In the genomic region with DNA sequence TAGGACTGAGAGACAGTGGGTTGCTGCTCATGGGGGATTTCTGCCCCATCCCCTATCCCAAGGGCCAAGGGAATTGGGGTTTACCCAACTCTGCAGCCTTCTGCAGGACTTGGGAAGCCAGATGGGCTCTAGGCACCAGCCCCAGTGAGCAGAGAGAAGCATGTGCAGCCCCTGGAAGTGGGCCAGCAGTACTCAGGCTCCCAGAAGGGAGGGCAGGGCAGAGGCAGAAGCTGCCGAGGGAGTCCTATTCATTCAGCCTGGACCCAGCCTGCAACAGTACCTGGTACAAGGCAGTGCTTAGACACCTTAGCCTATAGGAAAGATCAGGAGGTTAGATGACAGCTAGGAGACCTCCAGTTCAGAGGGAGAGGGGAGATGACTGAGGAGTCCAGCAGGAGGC, we compare ENCODE assay signal across 9 mouse cellular contexts. TPM values are rescaled to one million over a fixed set of nuclear protein-coding genes. Genes with fewer than 3 reads are reported as not detected.
DNase-seq lines count a peak whose midpoint lies in the region; ATAC-seq and TF ChIP-seq lines count a peak whose summit lies in the region.
"Had no signal": no experiment of that assay in that cellular context is flagged by ENCODE, and none has a peak within 500 bp of the region (broad histone marks: within the 10 kb centered on the region; RNA-seq: fewer than 3 reads in every experiment).

No protein-coding gene starts in this region.

- no peak for TF ChIP-seq CTCF in heart, postnatal 0 days (IDR thresholded peaks at IDR 0.05; ENCODE audit: low read depth)
- peak; percentile 47; the same call in 1 of the 2 replicates for TF ChIP-seq CTCF in stomach, postnatal 0 days (IDR thresholded peaks at IDR 0.05; ENCODE audit: low read depth)

- no peaks in the 10 kb centered on the region for H3K4me1 ChIP-seq in neural tube, embryonic 14.5 days (ENCODE audit: control insufficient read depth, insufficient read depth, low read length)
- H3K4me1 ChIP-seq in neural tube, embryonic 15.5 days = peaks cover 3% of the 10 kb centered on the region
- H3K4me1 ChIP-seq in heart, postnatal 0 days (ENCODE audit: control insufficient read depth, insufficient read depth) = 0 out of 2 replicates have a peak, but pooled peaks cover 4% of the 10 kb centered on the region
- no peaks in the 10 kb centered on the region for H3K4me1 ChIP-seq in stomach, postnatal 0 days (replicated peaks; ENCODE audit: control insufficient read depth, insufficient read depth)

- H3K4me2 ChIP-seq in neural tube, embryonic 14.5 days (ENCODE audit: low read depth, low read length) = no peak overlapping the region
- no peak overlapping the region for H3K4me2 ChIP-seq in neural tube, embryonic 15.5 days
- no peak overlapping the region for H3K4me2 ChIP-seq in heart, postnatal 0 days (ENCODE audit: low read depth, low read length)
- H3K4me2 ChIP-seq in stomach, postnatal 0 days (replicated peaks; ENCODE audit: low read depth) = no peak overlapping the region
- H3K4me2 ChIP-seq: midbrain, embryonic 12.5 days had no signal

- no peak overlapping the region for H3K4me3 ChIP-seq in neural tube, embryonic 14.5 days (ENCODE audit: low read depth, low read length)
- H3K4me3 ChIP-seq in neural tube, embryonic 15.5 days (replicated peaks) = no peak overlapping the region
- H3K4me3 ChIP-seq in heart, postnatal 0 days (ENCODE audit: low read depth, low read length) = no peak overlapping the region
- no peak overlapping the region for H3K4me3 ChIP-seq in stomach, postnatal 0 days (ENCODE audit: low read depth, low read length)
- H3K4me3 ChIP-seq: midbrain, embryonic 12.5 days had no signal

- no peaks in the 10 kb centered on the region for H3K27me3 ChIP-seq in neural tube, embryonic 14.5 days (ENCODE audit: control insufficient read depth, insufficient read depth, low read length)
- H3K27me3 ChIP-seq in neural tube, embryonic 15.5 days (replicated peaks) = 0 out of 2 replicates have a peak, but pooled peaks cover 8% of the 10 kb centered on the region
- H3K27me3 ChIP-seq in heart, postnatal 0 days (ENCODE audit: control insufficient read depth, insufficient read depth, low read length) = peaks cover 13% of the 10 kb centered on the region
- no peaks in the 10 kb centered on the region for H3K27me3 ChIP-seq in stomach, postnatal 0 days (ENCODE audit: control insufficient read depth, insufficient read depth, low read length)

- peak; percentile 68; the same call in 1 of the 2 replicates for ATAC-seq in neural tube, embryonic 14.5 days (ENCODE audit: low read depth)
- ATAC-seq in neural tube, embryonic 15.5 days (ENCODE audit: low FRiP score) = no peak
- no peak for ATAC-seq in heart, postnatal 0 days (ENCODE audit: insufficient read depth, low read depth)
- ATAC-seq in stomach, postnatal 0 days (ENCODE audit: low FRiP score, low TSS enrichment) = no peak

- 38% methylated on average over 1 of the region's 1 CpGs for WGBS in neural tube, embryonic 14.5 days
- WGBS in neural tube, embryonic 15.5 days = 19% methylated on average over 1 of the region's 1 CpGs
- 8% methylated on average over 1 of the region's 1 CpGs for WGBS in heart, postnatal 0 days
- WGBS in stomach, postnatal 0 days = 7% methylated on average over 1 of the region's 1 CpGs

- peak; percentile 30 for DNase-seq in adrenal gland, postnatal 25 days
- DNase-seq in adrenal gland, adult 2 months = no peak
- DNase-seq in heart, postnatal 0 days (ENCODE audit: low spot score) = peak; percentile 39
- DNase-seq in layer of hippocampus, postnatal 25 days (ENCODE audit: extremely low spot score in 1 of 2, low spot score in 1 of 2) = peak; percentile 51 to 65
- DNase-seq in stomach, postnatal 0 days (ENCODE audit: low spot score) = no peak
- no peak for DNase-seq in spleen, postnatal 4 days (ENCODE audit: low spot score in 2 of 2)

- H3K9me3 ChIP-seq in neural tube, embryonic 14.5 days (ENCODE audit: control insufficient read depth, low read length) = no peaks in the 10 kb centered on the region
- no peaks in the 10 kb centered on the region for H3K9me3 ChIP-seq in neural tube, embryonic 15.5 days (replicated peaks)
- no peaks in the 10 kb centered on the region for H3K9me3 ChIP-seq in heart, postnatal 0 days (replicated peaks; ENCODE audit: control insufficient read depth, low read length)
- H3K9me3 ChIP-seq in stomach, postnatal 0 days (ENCODE audit: control insufficient read depth, low read length) = no peaks in the 10 kb centered on the region
- H3K9me3 ChIP-seq: midbrain, embryonic 12.5 days had no signal

- no peak for TF ChIP-seq EP300 in heart, postnatal 0 days (IDR thresholded peaks at IDR 0.05; ENCODE audit: low read depth)
- no peak for TF ChIP-seq EP300 in stomach, postnatal 0 days (optimal IDR thresholded peaks at IDR 0.05)

- H3K36me3 ChIP-seq in neural tube, embryonic 14.5 days (ENCODE audit: control insufficient read depth, insufficient read depth, low read length) = no peaks in the 10 kb centered on the region
- H3K36me3 ChIP-seq in neural tube, embryonic 15.5 days = no peaks in the 10 kb centered on the region
- H3K36me3 ChIP-seq in heart, postnatal 0 days (replicated peaks; ENCODE audit: control insufficient read depth, insufficient read depth, low read length) = no peaks in the 10 kb centered on the region
- no peaks in the 10 kb centered on the region for H3K36me3 ChIP-seq in stomach, postnatal 0 days (ENCODE audit: control insufficient read depth, insufficient read depth, low read length)
- H3K36me3 ChIP-seq: midbrain, embryonic 12.5 days had no signal

- H3K27ac ChIP-seq in neural tube, embryonic 14.5 days (ENCODE audit: low read depth, low read length) = no peak overlapping the region
- no peak overlapping the region for H3K27ac ChIP-seq in neural tube, embryonic 15.5 days (replicated peaks)
- no peak overlapping the region for H3K27ac ChIP-seq in heart, postnatal 0 days (ENCODE audit: low read depth)
- H3K27ac ChIP-seq in stomach, postnatal 0 days (replicated peaks) = no peak overlapping the region
- H3K27ac ChIP-seq: midbrain, embryonic 12.5 days had no signal

- H3K9ac ChIP-seq in neural tube, embryonic 14.5 days (replicated peaks; ENCODE audit: low read depth, low read length) = no peak overlapping the region
- H3K9ac ChIP-seq in neural tube, embryonic 15.5 days (replicated peaks) = no peak overlapping the region
- no peak overlapping the region for H3K9ac ChIP-seq in heart, postnatal 0 days (replicated peaks; ENCODE audit: low read depth, low read length)
- H3K9ac ChIP-seq in stomach, postnatal 0 days (ENCODE audit: low read length) = no peak overlapping the region
- H3K9ac ChIP-seq: midbrain, embryonic 12.5 days had no signal

RNA-seq across cellular contexts. Expression of gene Uroc1, which starts 3.1 kb away (rescaled TPM):
- 0.09 and 3.0 TPM in 2 replicates for total RNA-seq in adrenal gland, postnatal 25 days (2021)
- total RNA-seq in adrenal gland, adult 2 months (2021) = 1 to 10 TPM in 1 of 2 experiments, not detected in 1; 1.3 TPM
- 0.26 TPM in 1 of 2 replicates, not detected in the other for polyA plus RNA-seq in adrenal gland, adult 2 months (2012; rRNA removed)
- polyA plus RNA-seq in neural tube, embryonic 14.5 days (2014; fragmentation: Nextera tagmentation; extraction: Ambion mirVana) = not detected in 2 replicates
- polyA plus RNA-seq in neural tube, embryonic 15.5 days (2015; fragmentation: Nextera tagmentation; extraction: Ambion mirVana) = 0.11 TPM in 1 of 2 replicates, not detected in the other
- not detected in 2 replicates for total RNA-seq in heart, postnatal 0 days (2014; rRNA removed; ENCODE audit: low replicate concordance)
- not detected in 2 replicates for polyA plus RNA-seq in heart, postnatal 0 days (2015; fragmentation: Nextera tagmentation; extraction: Ambion mirVana)
- not detected for total RNA-seq in layer of hippocampus, postnatal 25 days (2021)
- polyA plus RNA-seq in stomach, postnatal 0 days (2015; fragmentation: Nextera tagmentation; extraction: Ambion mirVana) = 0.16 and 0.33 TPM in 2 replicates
- polyA plus RNA-seq: midbrain, embryonic 12.5 days had no signal

RNA-seq across cellular contexts. Expression of gene Chst13, which starts 5.0 kb away (rescaled TPM):
- not detected in 2 replicates for total RNA-seq in adrenal gland, postnatal 25 days (2021)
- not detected for total RNA-seq in adrenal gland, adult 2 months (2021)
- 0.36 and 0.85 TPM in 2 replicates for polyA plus RNA-seq in adrenal gland, adult 2 months (2012; rRNA removed)
- 0.21 and 0.28 TPM in 2 replicates for polyA plus RNA-seq in neural tube, embryonic 14.5 days (2014; fragmentation: Nextera tagmentation; extraction: Ambion mirVana)
- polyA plus RNA-seq in neural tube, embryonic 15.5 days (2015; fragmentation: Nextera tagmentation; extraction: Ambion mirVana) = 0.36 TPM in 2 replicates
- not detected in 2 replicates for total RNA-seq in heart, postnatal 0 days (2014; rRNA removed; ENCODE audit: low replicate concordance)
- not detected in 2 replicates for polyA plus RNA-seq in heart, postnatal 0 days (2015; fragmentation: Nextera tagmentation; extraction: Ambion mirVana)
- not detected for total RNA-seq in layer of hippocampus, postnatal 25 days (2021)
- polyA plus RNA-seq in stomach, postnatal 0 days (2015; fragmentation: Nextera tagmentation; extraction: Ambion mirVana) = 0.40 and 0.87 TPM in 2 replicates
- polyA plus RNA-seq: midbrain, embryonic 12.5 days had no signal

RNA-seq across cellular contexts. Expression of gene BC048671, which starts 28.9 kb away (rescaled TPM):
- total RNA-seq in adrenal gland, postnatal 25 days (2021) = not detected in 2 replicates
- not detected for total RNA-seq in adrenal gland, adult 2 months (2021)
- not detected in 2 replicates for polyA plus RNA-seq in adrenal gland, adult 2 months (2012; rRNA removed)
- polyA plus RNA-seq in neural tube, embryonic 14.5 days (2014; fragmentation: Nextera tagmentation; extraction: Ambion mirVana) = not detected in 2 replicates
- polyA plus RNA-seq in neural tube, embryonic 15.5 days (2015; fragmentation: Nextera tagmentation; extraction: Ambion mirVana) = not detected in 2 replicates
- total RNA-seq in heart, postnatal 0 days (2014; rRNA removed; ENCODE audit: low replicate concordance) = not detected in 2 replicates
- not detected in 2 replicates for polyA plus RNA-seq in heart, postnatal 0 days (2015; fragmentation: Nextera tagmentation; extraction: Ambion mirVana)
- total RNA-seq in layer of hippocampus, postnatal 25 days (2021) = not detected
- 0.28 and 0.33 TPM in 2 replicates for polyA plus RNA-seq in stomach, postnatal 0 days (2015; fragmentation: Nextera tagmentation; extraction: Ambion mirVana)
- polyA plus RNA-seq: midbrain, embryonic 12.5 days had no signal

RNA-seq across cellular contexts. Expression of gene Zxdc, which starts 39.3 kb away (rescaled TPM):
- 23.0 and 24.6 TPM in 2 replicates for total RNA-seq in adrenal gland, postnatal 25 days (2021)
- 10 to 100 TPM; 18.8 to 33.4 TPM for total RNA-seq in adrenal gland, adult 2 months (2021)
- polyA plus RNA-seq in adrenal gland, adult 2 months (2012; rRNA removed) = 70.1 and 75.8 TPM in 2 replicates
- 13.7 and 16.4 TPM in 2 replicates for polyA plus RNA-seq in neural tube, embryonic 14.5 days (2014; fragmentation: Nextera tagmentation; extraction: Ambion mirVana)
- 8.1 and 10.4 TPM in 2 replicates for polyA plus RNA-seq in neural tube, embryonic 15.5 days (2015; fragmentation: Nextera tagmentation; extraction: Ambion mirVana)
- total RNA-seq in heart, postnatal 0 days (2014; rRNA removed; ENCODE audit: low replicate concordance) = 21.9 and 40.3 TPM in 2 replicates
- 5.0 and 5.2 TPM in 2 replicates for polyA plus RNA-seq in heart, postnatal 0 days (2015; fragmentation: Nextera tagmentation; extraction: Ambion mirVana)
- total RNA-seq in layer of hippocampus, postnatal 25 days (2021) = 10 to 100 TPM; 28.5 to 31.5 TPM
- polyA plus RNA-seq in stomach, postnatal 0 days (2015; fragmentation: Nextera tagmentation; extraction: Ambion mirVana) = 4.7 and 4.9 TPM in 2 replicates

Comparison
In these comparisons a context has a peak if more than half of its experiments do, and no peak if none do; other contexts are left out.
1. DNase-seq: peak in adrenal gland, postnatal 25 days (single experiment), heart, postnatal 0 days (single experiment) and layer of hippocampus, postnatal 25 days (2 of 2); none in adrenal gland, adult 2 months (single experiment), stomach, postnatal 0 days (single experiment) and spleen, postnatal 4 days (0 of 2).